Comparison of ENCODE assay signal across 17 mouse cellular contexts in genomic region chr1:120374131-120374530, GRCm38 (mm10). TPM values are rescaled to one million over a fixed set of nuclear protein-coding genes. Genes with fewer than 3 reads are reported as not detected.
"Had no signal": no experiment of that assay in that cellular context is flagged by ENCODE, and none has a peak within 500 bp of the region (broad histone marks: within the 10 kb centered on the region; RNA-seq: fewer than 3 reads in every experiment).

No protein-coding gene starts in this region.

- DNase-seq: left cerebral cortex, postnatal 4 days; liver; liver, embryonic 13.5 days; liver, postnatal 0 days; lung, adult 18-20 months; lung, adult 2 months; lung, embryonic 14.5 days; lung, postnatal 10 days; lung, postnatal 14 days; lung, postnatal 36 days; lung, postnatal 4 days; midbrain, embryonic 14.5 days had no signal

RNA-seq across cellular contexts. Expression of gene C1ql2, which starts 33.7 kb away (rescaled TPM):
- total RNA-seq: liver, adult 2 months; megakaryocyte progenitor cell, adult 5-6 weeks; megakaryocyte, adult 5-6 weeks; megakaryocyte-erythroid progenitor cell, adult 5-6 weeks; monocyte, adult 5-6 weeks had no signal
